ENCODE assay signal across 12 mouse cellular contexts in the genomic region with DNA sequence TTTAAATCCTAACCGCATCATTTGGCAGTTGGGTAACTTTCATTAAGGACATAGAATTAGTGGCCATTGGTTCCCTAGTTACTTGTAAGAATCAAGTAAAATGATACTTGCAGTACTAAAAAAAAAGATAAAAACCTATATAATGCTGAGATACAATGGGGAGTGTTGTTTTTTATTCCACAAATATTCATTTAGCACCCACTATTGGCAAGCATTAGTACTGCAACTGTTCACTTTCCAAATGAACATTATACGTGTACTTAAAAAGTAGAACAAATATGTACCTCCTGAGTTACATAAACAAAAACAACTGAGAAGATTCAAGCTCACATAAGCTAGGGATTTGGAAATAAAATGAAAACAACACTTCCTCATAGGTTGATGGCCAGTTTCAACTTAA.
DNase-seq lines count a peak whose midpoint lies in the region; TF ChIP-seq lines count a peak whose summit lies in the region.
"Had no signal": no experiment of that assay in that cellular context is flagged by ENCODE, and none has a peak within 500 bp of the region (broad histone marks: within the 10 kb centered on the region; RNA-seq: fewer than 3 reads in every experiment).

No protein-coding gene starts in this region.

- no peak overlapping the region for H3K27ac ChIP-seq in heart, adult 2 months
- H3K27ac ChIP-seq: liver, embryonic 15.5 days had no signal

- intact Hi-C loops in heart, adult 2 months (cut with DNase I), result loop anchor here (5.0 kb wide), 1 partner anchor 881 kb away; no protein-coding TSS in a partner anchor

- 77% methylated on average over 2 of the region's 2 CpGs for WGBS in heart, adult 2 months
- 73% methylated on average over 2 of the region's 2 CpGs for WGBS in lung, adult 2 months

- TF ChIP-seq CTCF in heart, adult 2 months (IDR thresholded peaks at IDR 0.05), result peak; percentile 56
- peak; percentile 21; the same call in 1 of the 2 replicates for TF ChIP-seq CTCF in lung, adult 2 months (IDR thresholded peaks at IDR 0.05; ENCODE audit: insufficient read depth, low read length)

- TF ChIP-seq POLR2A in heart, adult 2 months (IDR thresholded peaks at IDR 0.05; ENCODE audit: insufficient read depth, low read depth, low read length), result no peak
- TF ChIP-seq POLR2A in lung, adult 2 months (IDR thresholded peaks at IDR 0.05; ENCODE audit: borderline replicate concordance, extremely low read depth, low read depth, low read length), result no peak

- no peaks in the 10 kb centered on the region for H3K4me1 ChIP-seq in heart, adult 2 months (ENCODE audit: control insufficient read depth, insufficient read depth, low read length)
- H3K4me1 ChIP-seq in lung, adult 2 months (ENCODE audit: control insufficient read depth, insufficient read depth, low read length), result no peaks in the 10 kb centered on the region
- H3K4me1 ChIP-seq: liver, embryonic 15.5 days had no signal

- no peak overlapping the region for H3K4me3 ChIP-seq in heart, adult 2 months
- no peak overlapping the region for H3K4me3 ChIP-seq in lung, adult 2 months (replicated peaks; ENCODE audit: extremely low read depth, low read depth, low read length)
- H3K4me3 ChIP-seq: liver, embryonic 15.5 days had no signal

- no peaks in the 10 kb centered on the region for H3K79me2 ChIP-seq in heart, adult 2 months (replicated peaks; ENCODE audit: control insufficient read depth, insufficient read depth, low read length)

- H3K27me3 ChIP-seq in heart, adult 2 months (ENCODE audit: control insufficient read depth, insufficient read depth, low read length), result no peaks in the 10 kb centered on the region
- H3K27me3 ChIP-seq: liver, embryonic 15.5 days had no signal

- H3K36me3 ChIP-seq in heart, adult 2 months (ENCODE audit: control insufficient read depth, insufficient read depth, low read length), result no peaks in the 10 kb centered on the region
- H3K36me3 ChIP-seq: liver, embryonic 15.5 days had no signal

- H3K9ac ChIP-seq in heart, adult 2 months (ENCODE audit: low read depth, low read length), result no peak overlapping the region
- H3K9ac ChIP-seq: liver, embryonic 15.5 days had no signal

- no peak for DNase-seq in heart, adult 2 months
- no peak for DNase-seq in heart, adult 8-10 months (ENCODE audit: low spot score)
- DNase-seq in lung, adult 2 months, result no peak
- DNase-seq in lung, postnatal 4 days, result no peak
- peak; percentile 1 for DNase-seq in MEL-GATA-1-ER (ENCODE audit: extremely low read depth, low read depth)
- DNase-seq in lung, postnatal 10 days, result peak; percentile 1
- no peak for DNase-seq in cerebellum, postnatal 14 days
- DNase-seq in c-Kit-positive CD71-positive TER-119-positive erythroid progenitor cells, embryonic 14.5 days (ENCODE audit: low spot score), result no peak
- DNase-seq: adrenal gland, adult 2 months; cerebellum, adult 11-12 months; kidney, postnatal 10 days had no signal

- no peak for TF ChIP-seq EP300 in heart, adult 2 months (IDR thresholded peaks at IDR 0.05; ENCODE audit: insufficient read depth, low read depth, low read length)

Comparison
In these comparisons a context has a peak if more than half of its experiments do, and no peak if none do; other contexts are left out.
1. DNase-seq: peak in MEL-GATA-1-ER (single experiment) and lung, postnatal 10 days (single experiment); none in heart, adult 2 months (0 of 2), heart, adult 8-10 months (single experiment), lung, adult 2 months (single experiment), lung, postnatal 4 days (0 of 2), cerebellum, postnatal 14 days (0 of 2) and c-Kit-positive CD71-positive TER-119-positive erythroid progenitor cells, embryonic 14.5 days (single experiment).